Mouse (Mus musculus) bone marrow macrophage, adult 2 months (primary cell): ENCODE results near the gene Acbd3.

Experiments
- CTCF ChIP-seq: IDR thresholded peaks from 2 replicates; pipeline ENCODE4 v1.5.1; 2012; ENCODE audit warnings: low read depth, mild to moderate bottlenecking, low read length, moderate library complexity
- POLR2A ChIP-seq: IDR thresholded peaks from 2 replicates; pipeline ENCODE4 v1.6.1; 2012; ENCODE audit warnings: mild to moderate bottlenecking, low read depth, low read length, borderline replicate concordance

- no peak for TF ChIP-seq CTCF
- TF ChIP-seq POLR2A, result no peak
These were observed 67.0 kb downstream of the Acbd3 start for GRCm38 (mm10) chr1:180792814-180793213.
